Mouse (Mus musculus): ENCODE results near the gene Kank1. TPM values are rescaled to one million over a fixed set of nuclear protein-coding genes. Genes with fewer than 3 reads are reported as not detected.

Gene Kank1
- total RNA-seq, 2 experiments from 2014 or later, result 12.6 to 13.5 TPM

DNA sequence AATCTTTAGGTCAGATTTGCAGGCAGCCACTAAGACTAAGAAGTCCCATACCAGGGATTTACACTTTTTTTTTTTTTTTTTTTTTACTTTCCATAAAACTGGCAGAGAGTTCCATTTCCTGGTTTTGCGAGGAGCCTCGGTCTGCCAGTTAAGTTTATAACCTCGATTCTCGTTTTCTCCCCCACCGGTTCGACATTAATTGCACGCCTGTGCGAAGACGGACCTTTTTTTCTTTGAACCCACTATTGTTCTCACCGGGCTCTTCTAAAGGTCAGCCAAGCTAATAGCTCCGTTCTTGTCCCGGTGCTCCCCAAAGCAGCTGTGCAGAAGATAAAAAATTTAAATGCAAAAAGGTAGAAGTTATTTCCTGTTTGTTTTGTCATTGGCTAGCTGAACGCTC, 12.5 kb downstream of the Kank1 start:
- intact Hi-C loops (cut with DNase I), result no loop called here
- no peak for DNase-seq

GRCm38 (mm10) chr19:25251610-25252140, 14.9 kb downstream of the Kank1 start:
- intact Hi-C loops (cut with DNase I), result no loop called here
- no peak for DNase-seq

DNA sequence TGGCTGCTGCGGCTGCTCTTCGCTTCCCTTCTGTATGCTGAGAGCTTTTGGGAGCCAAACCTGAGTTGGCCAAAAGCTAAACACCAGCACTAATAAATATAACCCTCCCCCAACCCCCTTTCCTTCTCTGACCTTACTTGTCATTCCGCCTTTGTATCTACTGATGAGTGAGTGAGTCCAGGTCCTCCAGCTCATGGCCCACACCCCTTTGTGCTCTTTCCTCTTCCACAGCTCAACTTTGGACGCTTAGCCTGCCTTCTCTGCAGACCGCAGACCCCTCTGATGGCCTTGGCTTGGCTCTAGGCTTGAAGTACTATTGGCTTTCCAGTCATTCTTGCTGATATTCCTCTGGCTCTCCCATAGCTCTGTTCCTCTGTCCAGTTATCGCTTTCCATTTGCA, 16.4 kb downstream of the Kank1 start:
- intact Hi-C loops (cut with DNase I), result no loop called here
- DNase-seq, result no peak

DNA sequence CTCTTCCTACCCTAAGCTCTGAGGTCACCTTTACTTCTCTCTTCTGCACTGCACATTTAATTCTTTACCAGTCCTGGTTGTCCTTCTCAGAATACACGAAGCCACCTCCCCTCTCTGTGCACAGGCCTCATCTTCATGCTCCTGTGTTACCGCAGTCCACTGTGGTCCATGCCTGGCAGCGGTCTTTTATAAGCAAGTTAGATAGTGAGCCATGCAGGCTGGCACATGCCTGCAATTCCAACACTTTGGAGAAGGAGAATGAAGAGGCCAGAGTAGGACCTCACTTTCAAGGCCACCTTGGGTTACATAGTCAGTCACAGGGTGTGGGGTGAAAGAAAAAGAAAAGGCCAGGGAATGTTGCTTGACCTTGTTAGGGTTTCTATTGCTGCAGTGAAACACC, 16.9 kb downstream of the Kank1 start:
- no peak for DNase-seq
- intact Hi-C loops (cut with DNase I), result no loop called here

DNA sequence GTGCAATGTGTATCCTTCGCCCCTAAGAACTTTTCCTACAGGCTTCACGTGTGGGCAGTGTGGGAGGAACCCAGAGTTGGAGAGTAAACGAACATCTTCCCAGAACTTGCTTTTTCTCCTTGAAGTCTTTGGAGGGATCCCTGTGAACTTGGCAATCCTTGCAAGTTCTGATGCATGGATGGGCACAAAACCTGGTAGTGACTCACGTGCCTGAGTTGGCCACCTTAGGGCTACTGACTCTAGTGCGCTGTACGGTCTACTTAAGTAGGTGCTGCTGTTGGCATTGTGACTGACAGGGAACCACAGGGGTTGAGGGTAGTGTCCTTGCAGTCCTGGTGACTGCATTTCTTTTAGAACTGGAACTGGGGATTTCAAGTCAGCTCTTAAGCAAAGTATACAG, 21.5 kb downstream of the Kank1 start:
- intact Hi-C loops (cut with DNase I), result no loop called here
- no peak for DNase-seq

DNA sequence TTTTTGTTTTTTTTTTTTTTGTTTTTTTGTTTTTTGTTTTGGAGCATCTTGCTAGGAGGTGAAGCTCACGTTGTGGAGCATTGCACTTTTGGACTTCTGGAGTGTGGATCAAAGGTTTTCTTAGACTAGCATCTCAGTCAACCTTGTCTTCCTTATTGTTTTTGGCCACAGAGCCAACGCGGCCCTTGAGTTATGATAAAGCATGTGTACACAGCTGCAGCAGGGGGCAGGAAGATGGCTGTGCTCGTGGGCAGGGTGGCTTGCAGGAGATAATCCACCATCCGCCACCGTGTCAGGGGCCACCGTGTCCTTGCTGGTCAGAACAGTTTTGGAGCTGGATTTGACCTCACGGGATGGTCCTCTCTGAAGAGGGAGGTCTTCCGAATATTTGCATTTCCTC, 29.4 kb downstream of the Kank1 start:
- intact Hi-C loops (cut with DNase I), result no loop called here
- no peak for DNase-seq

DNA sequence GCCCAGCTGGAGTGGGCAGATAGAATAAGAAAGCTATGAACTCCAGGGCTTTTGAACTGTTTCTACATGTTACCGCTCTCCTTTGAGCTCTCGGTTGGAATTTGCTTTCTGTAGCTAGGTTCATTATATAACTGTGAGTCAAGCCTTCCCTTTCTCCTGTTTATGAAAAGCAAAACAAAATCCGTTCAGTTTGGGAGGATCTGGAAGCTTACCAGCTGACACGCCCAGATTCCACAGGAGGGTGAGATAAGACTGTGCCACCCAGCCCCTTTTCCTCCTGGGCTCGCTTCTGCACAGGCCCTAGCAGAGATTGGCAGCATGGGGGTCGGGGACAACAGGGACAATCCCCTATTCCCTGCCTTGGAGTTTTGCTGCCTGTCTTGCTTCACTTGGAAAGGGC, 30.5 kb downstream of the Kank1 start:
- intact Hi-C loops (cut with DNase I), result no loop called here
- DNase-seq, result no peak

DNA sequence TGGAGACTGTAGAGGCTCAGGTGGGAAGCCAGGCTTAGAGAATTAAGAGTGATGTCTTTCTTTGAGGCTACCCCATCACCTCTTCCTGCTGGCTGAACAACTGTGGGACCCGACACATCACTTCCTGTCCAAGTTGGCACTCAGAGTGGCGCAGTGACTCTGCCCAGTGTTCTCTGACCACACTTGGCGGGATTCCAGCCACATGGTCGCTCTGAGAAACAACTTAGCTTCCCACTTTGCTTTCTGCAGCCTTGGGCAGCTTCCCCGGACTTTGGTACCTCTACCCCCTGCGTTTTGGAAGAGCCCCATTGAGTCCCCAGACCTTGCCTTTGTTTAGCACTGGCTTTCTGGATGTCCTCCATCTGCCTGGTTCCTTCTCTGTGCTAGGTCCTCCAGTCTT, 31.8 kb downstream of the Kank1 start:
- DNase-seq, result no peak
- intact Hi-C loops (cut with DNase I), result no loop called here

- DNase-seq, result no peak
- intact Hi-C loops (cut with DNase I), result no loop called here
These were observed 34.8 kb downstream of the Kank1 start for GRCm38 (mm10) chr19:25271591-25271990.

DNA sequence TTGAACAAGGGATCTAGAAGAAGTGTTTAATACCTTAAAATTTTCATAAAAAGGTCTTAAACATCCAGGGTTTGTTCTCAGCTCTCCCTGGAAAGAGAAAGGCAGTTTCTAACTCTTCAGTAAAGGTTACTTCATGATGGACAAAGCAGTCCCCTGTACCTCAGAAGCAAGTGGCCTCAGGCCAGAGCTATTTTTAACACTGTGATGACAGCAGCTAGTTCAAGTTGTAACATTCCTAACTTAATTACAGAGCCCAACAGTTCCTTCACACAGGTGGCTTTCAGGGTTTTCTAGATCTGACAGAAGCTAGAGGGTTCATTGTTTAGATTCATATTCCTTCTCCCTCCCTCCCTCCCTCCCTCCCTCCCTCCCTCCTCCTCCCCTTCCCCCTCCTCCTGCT, 36.4 kb downstream of the Kank1 start:
- no peak for DNase-seq
- intact Hi-C loops (cut with DNase I), result no loop called here

DNA sequence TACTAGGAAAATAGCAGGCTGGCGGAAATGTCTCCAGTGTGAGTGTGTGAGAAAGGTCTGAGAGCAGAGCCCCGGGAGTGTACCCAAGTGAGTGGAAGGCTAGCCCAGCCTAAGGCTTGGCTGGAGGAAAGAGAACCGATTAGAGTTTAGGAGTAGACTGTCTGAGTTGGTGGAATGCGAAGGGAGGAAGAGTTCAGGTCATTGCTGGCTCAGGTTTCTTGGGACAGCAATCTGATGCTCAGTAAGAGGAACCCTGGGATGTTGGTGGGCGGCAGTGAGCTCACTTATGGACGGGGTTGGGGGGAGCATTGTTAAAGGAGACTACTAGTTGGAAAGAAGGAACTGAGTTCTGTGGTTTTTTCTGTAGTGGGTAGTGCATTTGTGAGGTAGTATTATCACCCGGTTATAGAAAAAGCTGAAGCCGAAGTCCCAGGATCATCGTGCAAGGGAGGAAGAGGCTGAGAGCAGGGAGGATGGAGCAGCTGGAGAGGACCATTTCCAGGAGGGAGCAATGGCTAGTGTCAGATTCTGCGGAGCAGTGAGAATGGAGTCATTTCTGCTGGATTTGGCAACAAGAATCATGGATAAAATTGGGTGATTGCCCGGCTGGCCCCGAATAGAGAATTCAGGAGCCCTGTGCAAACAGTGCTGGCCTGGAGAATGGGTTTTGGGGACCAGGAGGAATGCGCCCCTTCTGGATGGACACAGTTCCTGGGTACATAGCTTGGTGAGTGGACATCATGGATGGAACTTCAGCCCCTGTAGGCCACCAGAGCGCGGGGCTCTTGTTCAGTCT, 40.0 kb downstream of the Kank1 start:
- intact Hi-C loops (cut with DNase I), result no loop called here
- DNase-seq, result no peak

DNA sequence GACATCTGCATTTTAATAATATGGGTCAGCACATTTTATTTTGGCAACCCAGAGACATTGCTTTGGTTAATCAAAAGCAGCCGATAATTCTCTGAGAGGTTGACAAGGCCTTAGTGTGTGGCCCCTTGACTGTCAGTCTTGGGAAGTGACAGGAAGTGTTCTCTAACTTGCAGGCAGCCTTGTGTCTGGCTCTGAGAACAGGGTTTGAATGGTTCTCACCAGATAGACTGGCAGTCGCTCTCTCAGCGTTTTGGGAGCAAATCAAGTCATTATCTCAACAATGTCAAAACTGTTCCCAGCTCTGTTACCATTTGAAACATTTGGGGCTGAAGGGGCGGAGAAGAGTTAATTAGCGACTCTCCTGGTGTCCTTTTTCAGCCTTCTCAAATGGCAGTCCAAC, 41.0 kb downstream of the Kank1 start:
- intact Hi-C loops (cut with DNase I), result no loop called here
- no peak for DNase-seq

- intact Hi-C loops (cut with DNase I), result no loop called here
- DNase-seq, result no peak
These were observed 42.8 kb downstream of the Kank1 start for GRCm38 (mm10) chr19:25279603-25280002.

DNA sequence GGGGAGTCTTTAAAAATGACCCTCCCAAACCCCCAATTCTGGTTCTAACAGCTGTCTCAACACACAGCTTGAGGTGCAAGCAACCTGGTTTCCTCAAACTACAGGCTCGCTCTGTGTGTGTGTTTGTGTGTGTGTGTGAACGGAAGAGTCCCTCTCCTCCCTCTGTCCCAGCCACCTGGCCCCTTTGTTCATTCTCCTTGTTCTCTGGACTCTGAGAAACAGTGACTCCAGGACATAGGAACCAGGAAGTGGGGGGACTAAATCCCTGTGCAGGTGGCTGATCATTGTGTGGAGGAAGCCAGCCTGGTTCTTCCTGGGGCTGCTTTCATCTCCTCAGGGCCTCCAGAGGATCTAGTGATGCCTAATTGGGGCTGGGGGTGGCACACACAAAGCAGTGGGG, 46.9 kb downstream of the Kank1 start:
- intact Hi-C loops (cut with DNase I), result no loop called here
- DNase-seq, result no peak

DNA sequence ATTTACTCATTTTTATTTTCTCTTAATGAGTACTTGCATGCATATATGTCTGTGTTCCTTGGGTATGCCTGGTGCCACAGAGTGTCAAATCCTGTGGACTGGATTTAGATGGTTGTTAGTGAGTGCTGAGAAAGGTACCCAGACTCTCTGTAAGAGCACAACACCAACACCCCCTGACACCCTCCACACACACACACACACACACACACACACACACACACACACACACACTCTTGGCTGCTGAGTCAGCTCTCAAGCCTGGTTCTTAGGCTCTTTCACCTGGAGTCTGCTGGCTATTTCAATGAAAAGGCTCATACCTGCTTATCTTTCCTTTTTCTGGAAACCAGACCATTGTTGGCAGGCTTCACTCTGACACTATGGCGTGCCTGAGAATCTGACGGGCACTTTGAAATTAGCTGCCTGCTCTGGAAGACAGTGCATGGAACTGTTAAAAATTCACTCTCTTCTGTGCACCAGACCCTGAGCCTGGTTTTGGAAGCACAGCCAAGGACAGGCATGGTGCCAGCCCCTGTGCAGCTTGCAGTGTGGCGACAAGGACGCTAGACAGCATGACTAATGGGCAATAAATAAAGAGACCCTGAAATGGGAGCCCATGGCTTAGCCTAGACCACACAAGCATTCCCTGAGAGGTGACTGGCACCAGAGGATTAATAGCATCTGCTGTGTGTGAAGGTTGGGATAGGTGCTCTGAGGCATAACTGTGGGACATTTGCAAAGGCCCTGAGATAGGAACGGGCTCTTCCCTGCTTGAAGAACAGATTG, 49.2 kb downstream of the Kank1 start:
- no peak for DNase-seq
- intact Hi-C loops (cut with DNase I), result no loop called here

DNA sequence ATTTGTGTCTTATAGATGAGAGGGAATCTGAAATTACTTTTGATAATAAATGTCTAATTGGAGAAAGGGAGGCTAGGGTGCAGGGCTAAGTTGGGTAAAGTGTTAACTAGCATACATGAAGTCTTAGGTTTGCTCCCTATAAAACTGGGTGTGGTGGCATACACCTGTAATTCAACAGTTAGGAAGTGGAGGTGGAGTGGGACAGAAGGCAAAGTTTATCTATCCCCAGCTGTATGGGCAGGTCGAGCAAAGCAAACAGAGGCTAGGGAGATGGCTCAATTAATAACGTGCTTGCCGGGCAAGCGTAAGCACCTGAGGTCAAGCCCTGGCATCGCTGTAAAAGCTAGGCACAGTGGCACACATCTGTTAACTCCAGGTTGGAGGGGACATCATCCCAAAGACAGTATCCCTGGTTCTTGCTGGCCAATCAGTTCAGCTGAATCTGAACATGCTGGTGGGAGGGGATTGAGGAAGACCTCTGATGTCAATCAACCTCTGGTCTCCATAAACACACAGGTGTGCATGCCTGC, 54.3 kb downstream of the Kank1 start:
- DNase-seq, result no peak
- intact Hi-C loops (cut with DNase I), result no loop called here

DNA sequence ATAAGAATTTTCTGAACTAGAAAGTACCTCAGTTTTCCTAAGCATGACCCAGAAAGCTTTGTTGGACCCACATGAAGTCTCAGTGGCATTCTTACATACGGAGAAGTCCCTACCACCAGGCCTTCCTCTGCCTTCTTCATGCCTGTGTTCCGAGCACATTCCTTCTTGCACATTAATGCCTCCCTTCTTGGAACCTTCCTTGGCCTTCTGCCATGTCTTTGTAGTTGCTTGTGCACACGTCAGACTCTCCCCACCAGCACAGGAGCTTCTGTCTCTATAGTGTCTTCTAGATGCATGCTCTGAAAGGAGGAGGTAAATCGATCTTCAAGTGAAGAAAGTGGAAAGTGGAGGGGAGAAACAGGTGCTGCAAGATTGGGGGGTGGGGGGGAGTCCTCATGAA, 58.4 kb downstream of the Kank1 start:
- DNase-seq, result no peak
- intact Hi-C loops (cut with DNase I), result no loop called here

GRCm38 (mm10) chr19:25297269-25297668, 60.5 kb downstream of the Kank1 start:
- intact Hi-C loops (cut with DNase I), result no loop called here
- DNase-seq, result no peak

DNA sequence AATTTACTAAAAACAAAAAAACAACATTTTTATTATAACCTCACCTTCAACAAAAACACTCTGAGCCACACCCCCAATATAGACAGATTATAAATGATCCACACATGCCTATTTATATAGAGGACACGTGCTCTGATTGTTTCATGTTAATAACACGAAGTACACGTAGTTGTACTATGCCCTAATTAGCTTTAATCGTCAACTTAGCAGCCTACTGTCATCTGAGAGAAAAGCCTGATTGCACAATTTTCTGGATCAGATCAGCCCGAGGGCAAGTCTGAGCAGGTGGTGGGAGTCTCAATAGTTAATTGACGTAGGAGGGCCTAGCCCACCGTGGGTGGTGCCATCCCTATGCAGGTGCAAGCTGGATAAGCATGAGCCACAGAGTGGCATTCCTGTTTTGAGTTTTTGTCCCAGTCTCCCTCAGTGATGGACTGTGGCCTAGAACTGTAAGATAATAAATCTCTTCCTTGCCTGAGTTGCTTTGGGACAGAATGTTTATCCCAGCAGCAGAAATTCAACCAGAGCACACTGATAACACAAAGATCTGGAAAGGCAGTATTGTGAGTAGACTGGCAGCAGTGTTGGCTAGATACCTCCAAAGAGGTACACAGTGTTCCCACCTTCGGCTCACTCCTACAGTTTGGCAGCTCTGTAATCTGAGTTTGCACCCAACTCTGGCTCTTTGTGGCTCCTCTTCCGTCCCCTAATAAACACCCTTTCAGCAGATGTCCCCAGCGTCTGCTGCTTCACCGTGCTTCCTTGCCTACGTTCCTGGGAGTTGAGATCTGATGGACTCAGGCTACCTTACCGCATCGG, 63.3 kb downstream of the Kank1 start:
- DNase-seq, result no peak
- intact Hi-C loops (cut with DNase I), result no loop called here

- DNase-seq, result no peak
- intact Hi-C loops (cut with DNase I), result no loop called here
These were observed 64.4 kb downstream of the Kank1 start for GRCm38 (mm10) chr19:25301189-25301588.

- intact Hi-C loops (cut with DNase I), result no loop called here
- DNase-seq, result no peak
These were observed 69.5 kb downstream of the Kank1 start for GRCm38 (mm10) chr19:25306277-25306676.
